Mouse (Mus musculus): ENCODE data around the gene Myh8.

Myh8 gene

GRCm38 (mm10) chr11:67276601-67277174 is at the start of gene Myh8:
Gene Myh8 (plus strand): TSS chr11:67277124.
- DNase-seq (ENCODE audit: low spot score), result no peak

GRCm38 (mm10) chr11:67228731-67229130 is 48.2 kb upstream of the Myh8 start:
- DNase-seq (ENCODE audit: low spot score), result no peak

- DNase-seq (ENCODE audit: low spot score), result no peak
Observed at GRCm38 (mm10) chr11:67229166-67229565, 47.8 kb upstream of the Myh8 start.

- DNase-seq (ENCODE audit: low spot score), result no peak
Observed at GRCm38 (mm10) chr11:67229946-67230345, 47.0 kb upstream of the Myh8 start.

- DNase-seq (ENCODE audit: low spot score), result peak; percentile 73
Observed at GRCm38 (mm10) chr11:67235639-67236358, 41.1 kb upstream of the Myh8 start.

- DNase-seq (ENCODE audit: low spot score), result no peak
Observed at GRCm38 (mm10) chr11:67236799-67237198, 40.1 kb upstream of the Myh8 start.

- DNase-seq (ENCODE audit: low spot score), result no peak
Observed at GRCm38 (mm10) chr11:67237481-67238079, 39.3 kb upstream of the Myh8 start, which contains the start of gene Myh4. Gene Myh4 (plus strand): TSS chr11:67238029.

GRCm38 (mm10) chr11:67241051-67241450 is 35.9 kb upstream of the Myh8 start:
- no peak for DNase-seq (ENCODE audit: low spot score)

- DNase-seq (ENCODE audit: low spot score), result peak; percentile 19
Observed at GRCm38 (mm10) chr11:67253691-67254090, 23.2 kb upstream of the Myh8 start.

- DNase-seq (ENCODE audit: low spot score), result no peak
Observed at GRCm38 (mm10) chr11:67257048-67257447, 19.9 kb upstream of the Myh8 start.

- no peak for DNase-seq (ENCODE audit: low spot score)
Observed at GRCm38 (mm10) chr11:67260956-67261355, 16.0 kb upstream of the Myh8 start.

- peak; percentile 42 for DNase-seq (ENCODE audit: low spot score)
Observed at GRCm38 (mm10) chr11:67293440-67293839, 16.5 kb downstream of the Myh8 start.

GRCm38 (mm10) chr11:67313733-67314452 is 37.0 kb downstream of the Myh8 start:
- DNase-seq (ENCODE audit: low spot score), result no peak

GRCm38 (mm10) chr11:67321358-67321757 is 44.4 kb downstream of the Myh8 start, which contains the start of gene Myh13:
Gene Myh13 (plus strand): TSS chr11:67321658.
- DNase-seq (ENCODE audit: low spot score), result no peak

GRCm38 (mm10) chr11:67326536-67326935 is 49.6 kb downstream of the Myh8 start:
- no peak for DNase-seq (ENCODE audit: low spot score)

GRCm38 (mm10) chr11:67344556-67344955 is 67.6 kb downstream of the Myh8 start:
- no peak for DNase-seq (ENCODE audit: low spot score)

GRCm38 (mm10) chr11:67345186-67345855 is 68.4 kb downstream of the Myh8 start:
- no peak for DNase-seq (ENCODE audit: low spot score)

- DNase-seq (ENCODE audit: low spot score), result no peak
Observed at GRCm38 (mm10) chr11:67345856-67346236, 68.9 kb downstream of the Myh8 start.

GRCm38 (mm10) chr11:67350153-67350768 is 73.3 kb downstream of the Myh8 start:
- DNase-seq (ENCODE audit: low spot score), result peak; percentile 85

- no peak for DNase-seq (ENCODE audit: low spot score)
Observed at GRCm38 (mm10) chr11:67353011-67353410, 76.1 kb downstream of the Myh8 start.

- DNase-seq (ENCODE audit: low spot score), result no peak
Observed at GRCm38 (mm10) chr11:67358031-67358430, 81.1 kb downstream of the Myh8 start.
